Mouse (Mus musculus): Measurements from ENCODE around the gene Ldlrad3.

Ldlrad3 gene

DNA sequence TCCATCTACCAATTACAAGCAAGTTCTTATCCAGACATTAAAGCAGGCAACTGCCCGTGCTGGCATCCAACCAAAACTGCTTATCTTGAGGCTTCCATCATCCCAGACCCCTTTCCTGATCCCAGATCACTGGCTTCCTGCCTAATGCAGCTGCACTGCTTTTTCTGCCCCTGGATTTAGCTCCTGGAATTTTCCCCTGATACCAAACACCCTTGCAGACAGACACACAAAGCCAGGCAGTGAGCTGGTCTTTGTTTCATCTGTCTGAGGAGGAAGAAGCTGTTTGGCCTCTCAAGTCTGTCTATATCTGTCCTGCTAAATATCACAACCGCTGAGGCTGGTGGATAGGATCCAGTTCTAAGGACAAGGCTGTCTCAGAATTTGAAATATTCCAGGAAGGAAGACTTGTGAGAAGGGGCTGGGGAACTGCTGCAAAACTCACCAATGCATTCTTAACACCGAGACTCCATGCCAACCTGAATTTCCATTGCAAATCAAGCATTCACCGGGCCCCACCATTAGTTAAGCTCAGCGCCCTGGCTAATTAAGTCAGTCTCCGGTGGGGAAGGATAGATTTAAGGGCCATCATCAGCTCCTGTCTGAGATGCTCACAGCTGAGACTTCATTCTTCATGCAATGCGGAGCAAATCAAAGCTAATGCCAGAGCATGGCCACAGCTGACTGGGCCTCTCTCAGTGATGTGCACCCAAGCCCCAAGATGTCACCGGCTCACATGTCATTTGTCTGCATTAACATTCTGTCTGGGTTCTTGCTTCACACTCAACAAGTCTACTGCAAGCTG, 183.0 kb downstream of the Ldlrad3 start:
- DNase-seq (ENCODE audit: low spot score in 2 of 2), result peak; percentile 21 to 30

DNA sequence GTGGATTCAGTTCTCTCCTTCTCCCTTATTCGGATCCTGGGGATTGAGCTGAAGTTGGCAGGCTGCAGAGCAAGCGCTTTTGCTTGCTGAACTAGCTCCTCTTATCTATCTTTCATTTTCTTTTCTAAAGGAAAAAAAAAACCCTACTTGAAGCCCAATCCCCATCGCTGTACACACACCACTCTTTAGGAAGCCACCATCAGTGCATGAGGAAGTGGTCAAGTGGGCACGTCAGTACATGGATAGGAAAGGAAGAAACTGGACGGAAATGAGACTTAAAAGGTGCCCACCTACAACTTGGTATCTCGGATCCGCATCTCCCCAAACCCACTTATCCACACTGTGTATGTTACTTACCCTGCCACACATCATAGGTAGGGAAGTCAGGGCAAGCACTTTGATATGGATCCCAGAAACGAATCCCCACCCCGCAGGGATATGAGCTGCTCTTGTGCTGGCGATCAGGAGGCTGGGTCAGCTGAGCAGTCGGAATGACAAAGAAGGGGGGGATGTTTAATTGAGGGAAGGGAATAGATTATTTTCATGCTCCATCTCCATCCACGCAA, 183.7 kb downstream of the Ldlrad3 start:
- DNase-seq (ENCODE audit: low spot score in 2 of 2), result no peak

DNA sequence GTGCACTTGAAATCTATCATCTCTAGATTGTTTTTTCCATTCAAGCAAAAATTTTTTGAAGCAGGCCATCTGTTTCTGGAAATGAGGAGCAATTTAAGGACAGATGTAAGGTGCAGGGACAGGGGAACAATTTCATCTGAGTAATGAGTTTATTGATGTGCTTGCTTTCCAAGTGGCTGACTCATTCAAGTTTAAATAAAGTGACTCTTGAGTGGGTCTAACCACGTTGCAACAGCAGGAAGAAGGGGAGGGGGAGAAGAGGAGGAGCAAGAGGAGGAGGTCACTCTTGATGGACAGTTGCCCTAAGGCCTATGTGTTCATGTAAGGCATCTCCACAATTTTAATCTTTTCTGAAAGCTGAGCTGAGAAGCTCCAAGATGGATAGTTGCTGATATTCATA, 184.5 kb downstream of the Ldlrad3 start:
- no peak for DNase-seq (ENCODE audit: low spot score in 2 of 2)

DNA sequence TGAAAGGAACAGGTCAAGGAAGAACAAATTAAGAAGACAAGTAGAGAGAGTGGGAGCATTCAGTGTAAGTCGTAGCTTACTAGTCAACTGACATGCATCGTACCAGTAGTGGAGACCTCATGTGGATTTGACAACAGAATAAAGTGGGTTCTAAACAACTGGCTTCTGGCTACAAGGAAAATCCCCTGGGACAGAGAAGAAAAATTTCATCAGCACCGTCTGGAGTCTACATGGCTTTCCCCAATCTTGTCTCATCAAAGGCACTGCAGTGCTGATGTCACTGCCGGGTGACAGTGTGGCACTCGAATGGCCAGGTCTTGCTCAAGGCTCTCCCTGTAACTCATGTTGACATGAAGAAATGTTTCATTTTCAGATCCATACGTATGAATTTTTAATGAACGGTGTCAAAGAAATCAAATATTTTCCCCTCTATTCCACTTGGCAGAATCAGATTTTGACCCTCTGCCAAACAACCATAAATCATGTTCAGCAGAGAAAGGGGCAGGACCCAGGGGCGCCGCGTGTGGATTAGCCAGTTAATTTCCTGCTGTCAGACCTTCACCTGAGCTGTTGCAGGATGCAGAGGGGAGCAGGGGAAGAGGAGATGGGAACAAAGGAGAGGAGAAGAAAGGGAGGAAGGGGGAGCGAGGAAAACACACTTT, 187.1 kb downstream of the Ldlrad3 start:
- DNase-seq (ENCODE audit: low spot score in 2 of 2), result no peak

DNA sequence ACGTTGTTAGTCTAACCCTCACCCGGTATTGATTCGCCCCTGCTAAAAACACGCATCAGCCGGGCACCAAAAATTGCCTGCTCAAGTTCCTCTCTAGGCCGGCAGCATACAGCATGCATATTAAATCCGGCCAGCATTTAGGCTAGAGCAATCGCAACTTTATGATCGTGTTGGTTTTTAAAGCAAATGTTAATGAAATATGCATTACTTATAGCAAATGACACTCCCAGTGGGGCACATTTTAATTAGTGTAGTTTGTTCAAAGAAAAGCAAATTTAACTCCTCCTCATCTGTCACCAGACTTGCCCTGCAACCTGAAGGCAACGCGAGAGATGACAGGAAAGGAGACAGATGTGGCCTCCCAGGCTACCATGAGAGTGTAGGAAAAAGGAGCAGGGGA, 189.2 kb downstream of the Ldlrad3 start:
- no peak for DNase-seq (ENCODE audit: low spot score in 2 of 2)

DNA sequence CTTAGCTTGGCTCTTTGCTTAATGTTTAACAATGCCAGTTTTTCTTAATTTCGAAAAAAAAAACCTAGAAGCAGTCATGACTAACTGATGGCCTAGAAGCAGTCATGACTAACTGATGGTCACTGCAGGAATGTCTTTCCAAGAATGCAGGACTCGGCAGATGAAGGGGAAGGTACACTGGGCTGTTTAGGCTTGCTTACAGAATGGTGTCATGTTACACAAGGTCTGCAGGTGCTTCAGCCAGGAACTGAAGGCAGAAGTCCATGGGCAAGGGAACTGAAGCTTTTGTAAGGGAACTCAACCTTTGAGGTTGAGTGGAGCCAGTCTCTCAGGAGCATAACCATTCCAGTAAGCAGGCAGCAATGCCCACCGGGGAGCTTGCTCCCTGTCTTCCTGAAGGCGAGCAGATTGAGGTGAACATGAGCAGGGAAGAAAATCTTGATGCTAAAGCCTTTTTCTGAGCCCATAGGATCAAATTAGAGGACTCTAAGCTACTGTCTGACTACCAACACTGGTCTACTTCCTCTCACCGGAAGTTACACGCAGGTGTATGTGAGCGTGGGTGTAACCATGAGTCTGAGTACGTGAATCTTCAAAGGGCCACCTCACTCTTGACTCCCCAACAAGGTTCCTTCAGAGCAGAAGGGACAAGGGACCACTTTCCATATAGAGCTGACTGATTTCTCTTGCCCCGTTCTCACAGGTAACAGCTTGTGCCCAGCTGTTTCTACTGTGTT, 193.4 kb downstream of the Ldlrad3 start:
- DNase-seq (ENCODE audit: low spot score in 2 of 2), result no peak

DNA sequence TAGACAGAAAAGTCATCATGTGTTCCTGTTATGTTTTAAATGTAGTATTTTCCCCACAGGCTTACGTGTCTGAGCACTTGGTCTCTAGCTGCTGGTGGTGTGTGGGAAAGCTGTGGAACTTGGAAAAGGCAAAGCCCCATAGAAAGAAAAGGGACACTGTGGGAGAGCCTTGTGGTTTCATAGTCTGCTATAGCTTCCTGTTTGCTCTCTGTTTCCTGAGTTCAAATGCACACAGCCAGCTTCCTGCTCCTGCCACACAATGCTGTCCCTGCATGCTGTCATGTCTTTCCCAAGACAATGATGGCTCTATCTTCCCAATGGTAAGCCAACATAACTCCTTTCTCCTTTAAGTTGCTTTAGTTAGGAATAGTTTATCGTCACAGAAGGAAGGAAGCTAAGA, 194.5 kb downstream of the Ldlrad3 start:
- no peak for DNase-seq (ENCODE audit: low spot score in 2 of 2)

DNA sequence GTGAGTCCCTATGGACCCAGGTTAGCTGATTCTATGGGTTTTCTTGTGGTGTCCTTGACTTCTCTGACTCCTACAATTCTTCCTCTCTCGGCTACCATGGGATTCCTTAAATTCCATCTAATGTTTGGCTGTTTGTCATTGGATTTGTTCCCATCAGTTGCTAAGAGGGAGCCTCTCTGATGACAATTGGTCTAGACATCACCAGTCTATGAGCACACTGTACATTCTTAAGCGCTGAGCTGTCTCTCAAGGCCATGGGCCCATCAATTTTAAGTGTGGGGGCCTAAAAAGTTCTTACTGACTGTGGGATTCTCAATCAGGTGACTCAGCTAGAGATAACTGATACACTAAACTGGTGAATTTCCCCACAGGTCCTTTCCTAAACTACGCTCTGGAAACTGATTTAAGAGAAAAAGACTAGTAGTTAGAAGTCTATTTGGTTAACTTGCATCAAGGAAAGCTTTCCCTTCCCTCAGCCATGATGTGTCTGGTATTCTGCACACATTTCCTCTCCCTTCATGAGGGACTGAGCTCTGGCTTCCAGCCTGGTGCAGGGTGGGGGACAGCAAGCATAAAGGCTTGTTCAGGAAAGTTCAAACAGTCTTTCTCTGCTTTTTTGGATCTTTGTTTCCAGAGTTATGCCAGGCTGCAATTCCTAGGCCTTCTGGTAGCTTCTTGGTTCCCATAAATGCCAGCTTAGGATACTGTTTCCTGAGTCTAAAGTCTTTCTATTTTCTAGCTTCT, 199.7 kb downstream of the Ldlrad3 start:
- DNase-seq (ENCODE audit: low spot score in 2 of 2), result no peak

DNA sequence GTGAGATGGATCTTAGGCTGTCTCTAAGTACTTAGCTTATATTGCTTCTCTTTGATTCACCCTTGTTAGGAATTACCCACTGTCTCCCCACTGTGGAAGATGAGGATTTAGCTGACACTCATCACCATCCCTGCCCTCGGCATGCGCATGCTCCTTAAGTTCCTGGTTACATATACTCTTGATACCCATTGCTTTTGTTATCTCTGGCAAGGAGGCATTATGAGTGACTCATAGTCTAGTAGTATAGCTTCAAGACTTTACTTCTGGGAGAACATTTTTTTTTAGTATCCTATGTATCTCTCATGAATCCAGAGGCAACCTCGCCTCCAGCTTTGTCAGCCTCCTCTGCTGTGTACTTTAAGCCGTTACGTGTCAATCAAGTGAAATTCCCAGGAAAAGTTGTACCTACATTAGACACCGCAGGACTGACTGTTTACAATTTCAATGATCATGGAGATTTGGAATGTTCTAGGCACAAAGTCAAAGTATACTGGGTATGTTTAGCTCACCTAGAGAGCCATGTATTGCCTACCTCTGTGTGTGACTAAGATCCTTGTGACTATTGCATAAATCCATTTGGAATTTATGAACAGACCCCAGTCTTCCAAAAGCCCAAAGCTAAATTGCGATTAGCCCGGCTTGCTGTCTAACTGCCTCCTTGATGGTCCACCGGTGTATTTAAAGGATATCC, 202.2 kb downstream of the Ldlrad3 start:
- DNase-seq (ENCODE audit: low spot score in 2 of 2), result no peak

DNA sequence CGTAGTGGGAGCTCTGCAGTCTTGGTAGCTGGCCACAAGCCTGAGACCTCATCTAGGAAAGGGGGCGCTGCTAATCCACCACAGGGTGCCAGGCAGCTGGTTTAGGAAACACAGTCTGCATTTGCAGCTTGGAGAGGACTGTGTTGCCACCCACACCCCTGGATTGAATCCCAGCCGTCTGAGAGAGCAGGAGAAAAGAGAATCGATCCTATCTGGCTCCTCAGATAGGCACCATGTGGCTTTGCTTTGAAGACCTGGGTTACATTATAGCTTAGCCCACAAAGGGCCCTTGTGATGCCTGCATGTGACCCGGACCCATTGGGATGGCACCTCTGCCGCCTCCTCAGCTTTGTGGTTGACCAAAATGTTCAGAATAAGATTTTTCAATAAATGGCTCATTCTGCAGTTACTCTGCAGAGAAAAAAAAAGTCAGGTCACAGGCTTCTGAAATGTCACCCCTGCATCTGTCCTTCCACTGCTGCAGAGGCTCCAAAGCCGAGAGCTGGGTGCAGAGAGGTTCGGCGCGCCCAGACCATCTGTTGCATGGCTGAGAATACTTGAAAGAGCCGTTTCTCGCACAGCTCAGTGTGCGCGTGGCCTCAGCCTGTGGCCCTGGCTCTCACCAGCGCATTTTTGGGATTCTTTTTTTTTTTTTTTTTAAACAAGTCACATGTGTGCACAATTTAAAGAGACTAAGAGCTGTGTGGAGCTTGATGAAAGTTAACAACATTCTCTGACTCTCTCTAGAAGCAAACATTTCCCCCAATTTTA, 202.9 kb downstream of the Ldlrad3 start:
- DNase-seq (ENCODE audit: low spot score in 2 of 2), result no peak

DNA sequence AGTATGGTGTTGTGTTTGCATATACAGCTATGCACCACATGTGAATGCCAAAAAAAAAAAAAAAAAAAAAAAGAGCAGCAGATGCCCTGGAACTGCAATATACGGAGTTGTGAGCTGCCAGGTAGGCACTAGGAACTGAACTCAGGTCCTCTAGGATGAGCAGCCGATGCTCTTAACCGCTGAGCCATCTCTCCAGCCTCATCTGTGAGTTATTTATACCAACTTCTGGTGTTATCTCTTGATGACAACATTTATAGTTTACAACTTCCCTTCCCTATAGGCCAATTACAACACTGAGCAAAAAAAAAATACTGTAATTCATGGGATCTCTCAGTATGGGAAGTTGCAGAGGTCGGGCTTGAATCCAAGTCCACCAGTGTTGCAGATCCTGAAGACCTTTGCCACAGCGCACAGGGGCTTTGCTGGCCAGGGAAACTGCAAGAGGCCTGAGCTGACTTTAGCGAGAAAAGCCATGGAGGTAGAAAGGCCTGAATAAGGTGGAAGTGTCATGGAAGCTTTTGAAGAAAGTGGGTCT, 204.2 kb downstream of the Ldlrad3 start:
- DNase-seq (ENCODE audit: low spot score in 2 of 2), result no peak

DNA sequence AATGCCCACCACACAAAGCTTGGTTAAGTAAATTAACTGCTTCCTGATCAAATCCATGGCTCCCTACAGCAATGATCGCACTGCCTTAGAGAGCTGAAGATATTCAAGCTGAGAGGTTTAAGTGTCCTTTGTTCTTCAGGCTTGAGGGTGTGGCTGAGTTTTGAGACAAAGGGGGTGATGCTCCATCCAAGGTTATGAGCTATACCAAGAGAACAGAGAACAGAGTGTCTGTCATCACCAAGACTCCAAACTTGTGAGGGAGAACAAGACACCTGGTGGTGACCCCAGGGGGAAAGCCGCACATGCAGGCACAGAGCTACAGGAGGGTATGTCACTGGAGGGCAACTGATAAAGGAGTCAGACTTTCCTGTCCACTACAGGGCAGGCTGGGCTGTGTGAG, 205.0 kb downstream of the Ldlrad3 start:
- no peak for DNase-seq (ENCODE audit: low spot score in 2 of 2)

DNA sequence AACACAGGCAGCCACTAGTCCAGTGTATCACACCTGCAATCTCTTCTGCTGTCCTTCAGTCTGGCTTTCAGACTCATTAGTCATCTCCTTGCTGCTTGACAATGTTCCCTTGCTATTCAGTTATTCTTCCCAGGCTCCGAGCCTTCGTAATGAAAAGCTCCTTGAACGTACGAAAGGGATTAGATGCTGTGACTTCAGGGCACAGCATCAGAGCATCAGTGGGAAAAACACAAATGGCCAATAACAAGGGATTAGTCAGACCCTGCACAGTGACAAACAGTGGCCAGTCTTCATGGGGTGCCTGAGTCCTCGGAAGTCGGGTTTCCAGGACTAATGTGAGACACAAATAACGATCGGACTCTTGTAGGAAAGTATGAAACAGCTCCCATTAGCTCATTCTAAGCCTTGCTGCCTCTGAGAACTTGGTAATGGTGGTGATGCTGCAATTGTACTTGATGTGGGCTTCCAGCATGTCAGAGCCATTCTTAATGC, 205.7 kb downstream of the Ldlrad3 start:
- DNase-seq (ENCODE audit: low spot score in 2 of 2), result no peak

DNA sequence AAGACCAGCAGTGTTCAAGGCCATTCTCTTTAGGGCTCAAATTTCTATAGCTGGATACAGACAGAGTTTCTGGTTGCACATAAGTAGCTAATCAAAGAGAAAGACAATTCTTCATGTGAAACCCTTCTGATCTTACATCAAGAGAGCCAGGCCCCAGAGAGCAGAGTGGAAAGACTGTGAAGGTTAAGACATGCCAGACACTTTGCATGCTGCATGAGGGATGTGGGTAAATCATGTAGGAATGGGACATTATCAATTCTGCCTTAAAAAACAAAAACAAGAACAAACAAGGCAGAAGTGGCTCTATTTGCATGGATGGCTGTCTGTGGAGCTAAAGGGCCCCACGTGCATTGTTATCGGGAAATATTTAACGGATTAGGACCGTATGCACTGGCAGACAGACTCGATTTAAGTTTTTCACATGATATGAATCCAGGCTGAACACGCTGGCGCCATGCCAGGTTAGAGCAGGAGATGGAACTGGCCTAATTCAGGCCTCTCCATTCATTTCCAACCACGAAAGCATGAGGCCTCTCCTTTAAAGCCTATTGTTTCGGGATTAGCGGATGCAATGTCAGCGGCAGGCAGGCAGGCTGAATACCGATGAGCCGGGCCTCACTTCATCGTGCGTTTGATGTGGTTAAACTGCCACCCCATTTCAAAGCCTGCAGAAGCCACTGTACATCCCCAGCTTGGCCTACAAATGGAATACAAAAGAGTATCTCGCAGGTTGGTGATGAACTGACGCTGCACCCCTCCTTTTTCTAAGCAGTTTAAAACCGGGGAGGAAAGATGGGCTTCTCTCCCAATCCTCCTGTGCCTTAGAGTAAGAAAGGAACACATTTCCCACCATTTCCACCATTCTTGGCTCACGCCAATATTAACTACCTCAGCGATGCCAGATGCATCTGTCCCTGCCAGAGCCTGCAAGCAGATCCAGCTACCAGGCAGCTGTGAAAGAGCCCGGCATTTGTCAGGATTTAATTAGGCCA, 207.4 kb downstream of the Ldlrad3 start:
- DNase-seq (ENCODE audit: low spot score in 2 of 2), result no peak

DNA sequence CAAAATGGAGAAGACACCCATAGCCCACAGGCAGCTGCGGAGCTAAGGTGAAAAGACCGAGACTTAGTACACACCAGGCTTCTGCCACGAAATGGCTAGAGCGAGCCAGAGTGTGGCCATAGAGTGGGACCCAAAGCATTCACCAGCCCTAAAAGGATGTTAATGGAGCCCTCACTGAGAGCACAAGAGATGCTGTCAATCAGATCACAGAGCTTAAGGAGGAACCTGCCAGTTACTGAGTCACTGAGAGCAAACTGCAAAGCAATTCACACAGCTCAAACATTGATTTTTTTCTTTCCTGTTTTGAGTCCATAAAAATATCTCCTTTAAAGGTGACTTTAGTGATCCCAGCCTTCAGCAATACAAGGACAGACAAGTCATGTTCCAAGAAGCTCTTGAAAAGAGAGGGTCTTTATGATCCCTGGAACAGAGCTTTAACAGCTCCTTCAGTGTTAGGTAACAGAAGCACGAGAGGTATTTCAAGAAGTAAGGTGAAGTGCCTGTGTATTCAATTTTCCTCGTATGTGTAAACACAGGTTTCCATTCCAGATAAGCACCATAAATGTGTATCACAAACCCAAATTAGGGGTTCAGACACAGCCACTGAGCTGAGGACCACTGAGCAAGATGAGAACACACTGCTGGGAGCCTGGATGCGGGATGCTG, 209.7 kb downstream of the Ldlrad3 start:
- no peak for DNase-seq (ENCODE audit: low spot score in 2 of 2)

DNA sequence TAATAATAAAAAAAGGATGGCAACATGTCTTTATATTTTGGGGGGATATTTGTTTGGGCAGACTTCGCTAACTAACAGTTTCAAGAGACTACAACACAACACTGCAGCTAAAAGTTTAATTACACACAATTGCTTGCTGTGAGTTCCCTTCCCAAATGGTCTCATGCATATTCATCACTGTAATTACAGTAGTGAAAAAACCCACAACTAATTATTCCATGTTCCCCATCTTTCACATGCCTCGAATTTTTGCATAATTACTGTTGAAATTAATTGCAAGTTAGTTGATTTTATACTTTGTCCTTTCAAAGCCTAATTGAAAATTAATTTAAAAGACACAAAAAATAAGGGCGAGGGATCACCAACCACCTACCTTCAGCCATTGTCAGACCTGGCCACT, 212.4 kb downstream of the Ldlrad3 start:
- no peak for DNase-seq (ENCODE audit: low spot score in 2 of 2)

DNA sequence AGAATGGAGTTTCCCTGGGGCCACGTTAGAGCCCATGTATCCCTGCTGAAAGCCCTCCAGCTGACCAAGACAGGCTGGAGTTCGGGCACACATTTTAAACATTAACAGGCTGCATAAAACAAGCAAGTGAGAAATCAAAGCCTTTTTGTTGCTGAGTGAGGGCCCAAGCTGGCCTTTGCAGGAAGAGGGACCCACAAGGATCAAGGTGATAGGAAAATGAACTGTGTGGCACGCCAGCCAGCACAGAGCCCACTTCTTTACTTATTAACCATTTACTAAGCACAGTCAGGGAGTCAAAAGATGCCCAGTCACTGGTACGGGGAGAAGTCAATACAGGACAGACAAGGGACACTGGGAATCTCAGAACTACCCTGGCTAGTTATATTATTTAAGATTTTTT, 218.6 kb downstream of the Ldlrad3 start:
- DNase-seq (ENCODE audit: low spot score in 2 of 2), result no peak

DNA sequence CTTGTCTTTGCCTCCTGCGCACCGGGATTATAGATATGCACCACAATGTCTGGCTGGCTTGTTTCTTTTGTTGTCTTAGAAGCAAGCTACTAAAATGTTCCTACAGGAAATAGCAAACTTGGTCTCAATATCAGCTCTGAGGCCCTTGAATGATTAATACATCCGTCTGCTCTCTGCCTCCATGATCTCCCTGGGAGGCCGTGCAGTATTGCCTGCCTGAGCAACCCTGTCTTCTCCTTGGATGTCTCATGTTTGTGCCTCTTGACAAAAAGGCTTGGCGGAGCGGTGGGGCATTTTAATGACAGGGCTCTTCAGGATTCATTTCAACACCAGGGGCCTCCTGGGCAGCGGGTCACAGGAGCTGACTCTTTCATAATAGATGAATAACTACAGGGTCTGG, 219.0 kb downstream of the Ldlrad3 start:
- no peak for DNase-seq (ENCODE audit: low spot score in 2 of 2)

Data from heart, adult 9 months (tissue).